Mouse (Mus musculus): ENCODE measurements around the gene Ear6. TPM values are rescaled to one million over a fixed set of nuclear protein-coding genes. Genes with fewer than 3 reads are reported as not detected.
A peak's percentile ranks its signal among the peaks of the same experiment; 100 is the strongest.

The Ear6 gene
- total RNA-seq, 1 experiment, result not detected

DNA sequence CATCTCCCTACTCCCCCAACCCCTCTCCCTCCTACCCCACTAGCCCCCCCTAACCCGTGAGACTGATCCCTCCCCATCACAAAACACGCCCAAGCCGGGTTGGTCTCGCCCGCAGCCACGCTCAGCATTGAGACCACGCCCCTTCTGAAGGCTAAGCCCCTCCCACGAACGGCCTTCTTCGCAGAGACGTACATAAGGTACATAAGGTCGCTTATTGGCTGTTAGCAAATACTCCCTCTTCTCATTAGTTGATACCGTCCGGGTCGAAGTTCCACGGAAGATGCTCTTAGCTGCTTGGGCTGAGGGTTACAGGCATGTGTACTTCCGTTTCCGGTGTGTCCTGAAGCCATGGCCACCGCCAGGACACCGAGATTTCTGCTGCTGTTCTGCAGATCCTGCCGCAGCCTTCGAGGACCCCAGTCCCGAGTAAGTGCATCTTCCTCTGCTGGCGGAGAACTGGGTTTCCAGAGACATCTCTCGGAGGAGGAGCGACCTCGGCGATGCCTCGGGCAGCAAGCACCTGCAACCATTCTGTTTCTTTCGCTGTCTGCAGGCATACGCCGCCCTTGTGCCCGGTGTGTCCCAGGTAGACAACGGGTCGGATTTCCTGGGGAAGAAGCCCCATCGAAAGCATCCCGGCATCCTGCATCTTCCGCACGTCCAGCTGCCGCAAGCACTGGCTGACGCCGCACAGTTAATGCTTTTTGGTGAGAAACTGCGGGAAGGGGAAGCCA is 31.3 kb downstream of the Ear6 start, which contains the start of gene Mettl17:
Gene Mettl17 (plus strand): TSS at position 245 of the 734 bp plus-strand sequence.
- H3K9ac ChIP-seq (ENCODE audit: insufficient read depth, low read depth, low read length, poor library complexity, severe bottlenecking), result peak within 1 kb of the TSS; percentile 72
- in situ Hi-C loops (cut with MboI; ENCODE audit: low sequenced_read_pairs in 2 of 2, unreplicated experiment in 2 of 2), result no loop called here
- H3K9me3 ChIP-seq (ENCODE audit: control insufficient read depth, insufficient read depth, low read depth, low read length), result no peaks in the 10 kb centered on the region
- no peaks in the 10 kb centered on the region; a peak in 1 of 4 replicates for H3K4me1 ChIP-seq (ENCODE audit: control insufficient read depth in 2 of 2, insufficient read depth in 2 of 2, low read length in 2 of 2, poor library complexity in 1 of 2)
- peaks cover 20% of the 10 kb centered on the region for H3K36me3 ChIP-seq (ENCODE audit: control insufficient read depth, insufficient read depth, low read length, poor library complexity, severe bottlenecking)
- H3K27ac ChIP-seq (ENCODE audit: insufficient read depth, low read depth, low read length, poor library complexity, severe bottlenecking), result peak within 1 kb of the TSS; percentile 75
- TF ChIP-seq HCFC1 (IDR thresholded peaks at IDR 0.05; ENCODE audit: borderline replicate concordance, insufficient read depth, low read length) (peak; percentile 83), ZC3H11A (IDR thresholded peaks at IDR 0.05; ENCODE audit: borderline replicate concordance, low read depth, low read length) (no peak)
- H3K4me3 ChIP-seq (ENCODE audit: insufficient read depth in 1 of 2, low read depth in 1 of 2, low read length in 2 of 2, poor library complexity in 1 of 2, severe bottlenecking in 1 of 2), result peak within 1 kb of the TSS; percentile 65 to 97
- peak; percentile 91 for DNase-seq (ENCODE audit: low read depth, low spot score)

DNA sequence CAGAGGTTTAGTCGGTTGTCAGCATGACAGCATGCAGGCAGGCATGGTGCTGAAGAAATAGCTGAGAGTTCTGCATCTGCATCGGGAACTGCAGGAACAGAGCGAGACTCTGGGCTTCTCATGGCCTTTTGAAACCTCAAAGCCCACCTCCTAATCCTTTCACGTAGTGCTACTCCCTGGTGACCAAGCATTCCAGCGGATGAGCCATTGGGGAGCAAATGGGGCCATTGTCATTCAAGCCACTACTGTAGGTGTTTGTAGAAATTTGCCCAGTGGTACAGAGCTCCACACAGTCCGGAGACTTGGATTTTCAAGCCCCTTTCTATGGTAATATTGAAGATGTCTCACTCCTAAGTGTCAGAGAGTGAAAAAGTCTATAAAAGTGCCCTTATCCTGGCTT is 32.6 kb downstream of the Ear6 start:
- DNase-seq (ENCODE audit: low read depth, low spot score), result no peak
- Histone ChIP-seq H3K4me1 (ENCODE audit: control insufficient read depth in 2 of 2, insufficient read depth in 2 of 2, low read length in 2 of 2, poor library complexity in 1 of 2) (no peaks in the 10 kb centered on the region; a peak in 1 of 4 replicates), H3K36me3 (ENCODE audit: control insufficient read depth, insufficient read depth, low read length, poor library complexity, severe bottlenecking) (peaks cover 29% of the 10 kb centered on the region), H3K9me3 (ENCODE audit: control insufficient read depth, insufficient read depth, low read depth, low read length) (no peaks in the 10 kb centered on the region), H3K4me3 (ENCODE audit: insufficient read depth in 1 of 2, low read depth in 1 of 2, low read length in 2 of 2, poor library complexity in 1 of 2, severe bottlenecking in 1 of 2) (no peak overlapping the region), H3K9ac (ENCODE audit: insufficient read depth, low read depth, low read length, poor library complexity, severe bottlenecking) (no peak overlapping the region), H3K27ac (ENCODE audit: insufficient read depth, low read depth, low read length, poor library complexity, severe bottlenecking) (no peak overlapping the region)
- no peak for TF ChIP-seq CHD2 (IDR thresholded peaks at IDR 0.05; ENCODE audit: low read depth, low read length)
- no peak for TF ChIP-seq ZC3H11A (IDR thresholded peaks at IDR 0.05; ENCODE audit: borderline replicate concordance, low read depth, low read length)
- TF ChIP-seq ZNF384 (IDR thresholded peaks at IDR 0.05; ENCODE audit: low read depth, low read length), result no peak
- TF ChIP-seq HCFC1 (IDR thresholded peaks at IDR 0.05; ENCODE audit: borderline replicate concordance, insufficient read depth, low read length), result no peak
- no peak for TF ChIP-seq MAFK (IDR thresholded peaks at IDR 0.05; ENCODE audit: insufficient read depth, low read depth, low read length)
- in situ Hi-C loops (cut with MboI; ENCODE audit: low sequenced_read_pairs in 2 of 2, unreplicated experiment in 2 of 2), result no loop called here

DNA sequence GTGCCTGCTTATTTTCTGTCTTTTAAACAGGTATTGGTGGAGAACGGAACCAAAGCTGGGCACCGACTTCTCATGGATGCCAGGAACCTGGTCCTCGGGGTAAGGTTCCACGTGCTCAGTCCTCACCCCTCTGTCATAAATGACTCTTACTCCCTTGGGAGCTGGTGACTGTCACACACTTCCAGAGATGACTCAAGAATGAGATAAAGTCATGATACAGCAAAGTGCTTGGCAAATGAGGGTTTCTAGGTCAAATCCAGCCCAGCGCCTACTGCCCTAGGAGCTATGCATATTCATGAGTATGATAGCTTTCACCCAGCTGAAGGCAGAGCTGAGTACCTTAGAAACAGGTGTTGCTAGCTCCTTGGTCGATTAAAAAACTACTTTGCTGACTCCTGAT is 36.3 kb downstream of the Ear6 start:
- Histone ChIP-seq H3K9ac (ENCODE audit: insufficient read depth, low read depth, low read length, poor library complexity, severe bottlenecking) (no peak overlapping the region), H3K9me3 (ENCODE audit: control insufficient read depth, insufficient read depth, low read depth, low read length) (no peaks in the 10 kb centered on the region), H3K4me3 (ENCODE audit: insufficient read depth in 1 of 2, low read depth in 1 of 2, low read length in 2 of 2, poor library complexity in 1 of 2, severe bottlenecking in 1 of 2) (no peak overlapping the region), H3K27ac (ENCODE audit: insufficient read depth, low read depth, low read length, poor library complexity, severe bottlenecking) (no peak overlapping the region), H3K36me3 (ENCODE audit: control insufficient read depth, insufficient read depth, low read length, poor library complexity, severe bottlenecking) (peaks cover 37% of the 10 kb centered on the region), H3K4me1 (ENCODE audit: control insufficient read depth in 2 of 2, insufficient read depth in 2 of 2, low read length in 2 of 2, poor library complexity in 1 of 2) (peaks cover 6 to 14% of the 10 kb centered on the region in 2 experiments; a peak in 2 of 4 replicates)
- TF ChIP-seq ZC3H11A (IDR thresholded peaks at IDR 0.05; ENCODE audit: borderline replicate concordance, low read depth, low read length) (no peak), ZNF384 (IDR thresholded peaks at IDR 0.05; ENCODE audit: low read depth, low read length) (no peak), CHD2 (IDR thresholded peaks at IDR 0.05; ENCODE audit: low read depth, low read length) (no peak), HCFC1 (IDR thresholded peaks at IDR 0.05; ENCODE audit: borderline replicate concordance, insufficient read depth, low read length) (no peak), MAFK (IDR thresholded peaks at IDR 0.05; ENCODE audit: insufficient read depth, low read depth, low read length) (no peak)
- in situ Hi-C loops (cut with MboI; ENCODE audit: low sequenced_read_pairs in 2 of 2, unreplicated experiment in 2 of 2), result no loop called here
- no peak for DNase-seq (ENCODE audit: low read depth, low spot score)

DNA sequence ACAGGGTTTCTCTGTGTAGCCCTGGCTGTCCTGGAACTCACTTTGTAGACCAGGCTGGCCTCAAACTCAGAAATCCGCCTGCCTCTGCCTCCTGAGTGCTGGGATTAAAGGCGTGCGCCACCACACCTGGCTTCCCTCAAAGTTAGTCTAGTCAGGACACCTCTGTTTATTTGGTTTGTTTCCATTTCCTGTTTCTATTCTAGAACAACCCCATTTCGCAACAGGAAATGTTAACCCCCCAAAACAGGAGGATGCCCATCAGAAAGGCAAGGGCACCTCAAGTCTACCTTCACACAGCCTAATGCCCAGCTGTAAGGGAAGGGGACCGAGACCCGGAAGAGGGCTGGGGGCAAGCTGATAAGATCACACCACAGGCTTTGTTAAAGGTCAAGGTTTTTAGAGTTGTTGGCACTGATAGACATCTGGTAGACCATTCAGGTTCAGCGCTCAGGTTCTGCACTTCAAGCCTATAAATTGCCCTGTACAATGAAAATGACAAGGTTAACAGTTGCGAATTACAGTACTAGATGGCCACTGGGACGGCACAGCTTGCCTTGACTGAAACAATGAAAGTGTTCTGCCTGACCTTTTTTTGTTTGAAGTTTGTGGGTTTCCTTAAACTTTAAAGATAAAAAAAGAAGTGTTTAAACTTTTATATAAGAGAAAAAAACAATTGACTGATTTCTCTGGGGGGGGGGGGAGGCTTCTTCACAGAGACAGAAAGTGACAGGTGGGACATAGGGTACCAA is 38.9 kb downstream of the Ear6 start, which contains the start of gene Slc39a2:
Gene Slc39a2 (plus strand): TSS at position 699 of the 749 bp plus-strand sequence.
- H3K9me3 ChIP-seq (ENCODE audit: control insufficient read depth, insufficient read depth, low read depth, low read length), result no peaks in the 10 kb centered on the region
- no peak within 1 kb of the TSS for H3K9ac ChIP-seq (ENCODE audit: insufficient read depth, low read depth, low read length, poor library complexity, severe bottlenecking)
- in situ Hi-C loops (cut with MboI; ENCODE audit: low sequenced_read_pairs in 2 of 2, unreplicated experiment in 2 of 2), result no loop called here
- no peak within 1 kb of the TSS for H3K4me3 ChIP-seq (ENCODE audit: insufficient read depth in 1 of 2, low read depth in 1 of 2, low read length in 2 of 2, poor library complexity in 1 of 2, severe bottlenecking in 1 of 2)
- peaks cover 35% of the 10 kb centered on the region for H3K36me3 ChIP-seq (ENCODE audit: control insufficient read depth, insufficient read depth, low read length, poor library complexity, severe bottlenecking)
- peaks cover 6 to 16% of the 10 kb centered on the region in 2 experiments; a peak in 2 of 4 replicates for H3K4me1 ChIP-seq (ENCODE audit: control insufficient read depth in 2 of 2, insufficient read depth in 2 of 2, low read length in 2 of 2, poor library complexity in 1 of 2)
- no peak within 1 kb of the TSS for H3K27ac ChIP-seq (ENCODE audit: insufficient read depth, low read depth, low read length, poor library complexity, severe bottlenecking)
- TF ChIP-seq MAFK (IDR thresholded peaks at IDR 0.05; ENCODE audit: insufficient read depth, low read depth, low read length), result no peak
- DNase-seq (ENCODE audit: low read depth, low spot score), result no peak

All from ES-E14 (cell line).